Comparison of ENCODE assay signal across 26 mouse cellular contexts in the genomic region with DNA sequence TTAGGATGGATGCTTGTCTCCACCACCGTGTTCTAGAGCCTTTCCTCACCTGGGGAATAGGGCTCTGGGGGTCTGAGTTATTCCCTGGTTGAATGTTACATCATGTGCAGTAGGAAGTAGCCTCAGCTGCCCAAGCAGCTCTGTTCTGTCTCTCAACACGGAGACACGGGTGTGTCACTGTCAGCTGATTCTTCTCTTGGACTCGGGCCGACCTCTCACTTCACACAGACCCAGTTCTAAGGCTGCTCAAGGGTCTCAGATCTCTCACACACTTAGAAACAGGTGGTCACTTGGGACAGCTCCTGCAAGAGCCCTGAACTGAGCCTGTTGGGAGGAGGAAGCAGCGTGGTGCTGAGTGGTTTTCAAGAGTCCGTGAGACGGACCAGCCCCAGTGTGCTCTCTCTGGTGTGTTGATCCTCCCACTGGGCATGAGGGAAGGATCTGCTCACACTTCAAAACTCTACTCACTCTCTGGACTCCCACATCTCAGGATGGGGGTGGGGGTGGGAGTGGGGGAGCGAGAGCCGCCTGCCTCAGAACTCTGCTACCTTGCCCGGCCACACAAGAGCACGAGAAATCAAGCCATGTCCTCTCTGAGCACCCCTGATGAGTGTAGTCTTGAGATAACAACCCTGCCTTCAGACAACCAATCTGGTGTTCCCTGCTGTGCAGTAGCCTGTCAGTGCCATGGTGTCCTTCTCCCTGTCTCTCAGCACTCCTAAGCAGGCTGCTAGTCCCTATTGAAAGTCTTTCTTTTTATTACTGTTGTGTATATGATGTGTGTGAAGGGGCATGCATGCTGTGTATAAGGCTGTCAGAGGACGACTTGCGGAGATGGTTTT. TPM values are rescaled to one million over a fixed set of nuclear protein-coding genes. Genes with fewer than 3 reads are reported as not detected.
DNase-seq lines count a peak whose midpoint lies in the region; ATAC-seq and TF ChIP-seq lines count a peak whose summit lies in the region.
"Had no signal": no experiment of that assay in that cellular context is flagged by ENCODE, and none has a peak within 500 bp of the region (broad histone marks: within the 10 kb centered on the region; RNA-seq: fewer than 3 reads in every experiment).

No protein-coding gene starts in this region.

- no peaks in the 10 kb centered on the region for H3K27me3 ChIP-seq in intestine, embryonic 15.5 days (replicated peaks)
- H3K27me3 ChIP-seq in intestine, postnatal 0 days (replicated peaks; ENCODE audit: control insufficient read depth, insufficient read depth, low read length), result no peaks in the 10 kb centered on the region
- no peaks in the 10 kb centered on the region for H3K27me3 ChIP-seq in lung, embryonic 15.5 days
- H3K27me3 ChIP-seq in MEL (ENCODE audit: control insufficient read depth in 1 of 2, insufficient read depth in 2 of 2, low read length in 2 of 2), result no peaks in the 10 kb centered on the region
- H3K27me3 ChIP-seq in limb, embryonic 10.5 days (ENCODE audit: low read depth, poor library complexity, severe bottlenecking), result 0 out of 2 replicates have a peak, but pooled peaks cover 7% of the 10 kb centered on the region
- H3K27me3 ChIP-seq: embryonic facial prominence, embryonic 12.5 days; forebrain, embryonic 15.5 days; heart, embryonic 15.5 days; Patski had no signal

- no peak overlapping the region for H3K4me3 ChIP-seq in intestine, embryonic 15.5 days (replicated peaks)
- H3K4me3 ChIP-seq in intestine, postnatal 0 days (ENCODE audit: low read depth, low read length), result no peak overlapping the region
- no peak overlapping the region for H3K4me3 ChIP-seq in lung, embryonic 15.5 days
- no peak overlapping the region for H3K4me3 ChIP-seq in MEL (ENCODE audit: control insufficient read depth in 1 of 2, insufficient read depth in 1 of 2, low read depth in 2 of 2, low read length in 2 of 2)
- no peak overlapping the region for H3K4me3 ChIP-seq in limb, embryonic 10.5 days
- H3K4me3 ChIP-seq: embryonic facial prominence, embryonic 12.5 days; forebrain, embryonic 15.5 days; heart, embryonic 10.5 days; heart, embryonic 15.5 days had no signal

- no peak overlapping the region for H3K9ac ChIP-seq in intestine, embryonic 15.5 days
- no peak overlapping the region for H3K9ac ChIP-seq in intestine, postnatal 0 days (ENCODE audit: low read depth, low read length)
- no peak overlapping the region for H3K9ac ChIP-seq in lung, embryonic 15.5 days
- no peak overlapping the region for H3K9ac ChIP-seq in MEL (ENCODE audit: control insufficient read depth, low read depth, low read length, poor library complexity, severe bottlenecking)
- H3K9ac ChIP-seq: embryonic facial prominence, embryonic 12.5 days; forebrain, embryonic 15.5 days; heart, embryonic 15.5 days had no signal

- no peak for TF ChIP-seq RAD21 in MEL (IDR thresholded peaks at IDR 0.05; ENCODE audit: low read depth, low read length)

- peak; percentile 13; the same call in 1 of the 2 replicates for ATAC-seq in intestine, embryonic 15.5 days
- ATAC-seq in intestine, postnatal 0 days, result no peak
- peak; percentile 55 for ATAC-seq in lung, embryonic 15.5 days (ENCODE audit: borderline replicate concordance, extremely low read depth, low FRiP score, low TSS enrichment)
- ATAC-seq: activated CD4-positive, CD25-positive, alpha-beta regulatory T cell, adult 4 months; forebrain, embryonic 15.5 days; Patski had no signal

- WGBS in intestine, embryonic 15.5 days, result 60% methylated on average over 14 of the region's 14 CpGs
- WGBS in intestine, postnatal 0 days, result 62% methylated on average over 14 of the region's 14 CpGs
- WGBS in lung, embryonic 15.5 days, result 25% methylated on average over 14 of the region's 14 CpGs
- 61% methylated on average over 14 of the region's 14 CpGs for WGBS in limb, embryonic 10.5 days

- no peak for TF ChIP-seq POLR2A in MEL (IDR thresholded peaks at IDR 0.05; ENCODE audit: control insufficient read depth in 1 of 2, insufficient read depth in 1 of 2, low read depth in 1 of 2, low read length in 2 of 2, poor library complexity in 1 of 2)

- no peaks in the 10 kb centered on the region for H3K79me2 ChIP-seq in MEL (ENCODE audit: control insufficient read depth, insufficient read depth, low read length, poor library complexity)

- no peaks in the 10 kb centered on the region for H3K9me3 ChIP-seq in intestine, embryonic 15.5 days
- H3K9me3 ChIP-seq in intestine, postnatal 0 days (ENCODE audit: control insufficient read depth), result no peaks in the 10 kb centered on the region
- H3K9me3 ChIP-seq in lung, embryonic 15.5 days, result no peaks in the 10 kb centered on the region
- H3K9me3 ChIP-seq in MEL (replicated peaks; ENCODE audit: insufficient read depth, low read length), result no peaks in the 10 kb centered on the region
- no peaks in the 10 kb centered on the region for H3K9me3 ChIP-seq in limb, embryonic 10.5 days (replicated peaks)
- H3K9me3 ChIP-seq: embryonic facial prominence, embryonic 12.5 days; forebrain, embryonic 15.5 days; heart, embryonic 10.5 days; heart, embryonic 15.5 days had no signal

- no peaks in the 10 kb centered on the region for H3K36me3 ChIP-seq in intestine, embryonic 15.5 days
- no peaks in the 10 kb centered on the region for H3K36me3 ChIP-seq in intestine, postnatal 0 days (ENCODE audit: control insufficient read depth, insufficient read depth)
- no peaks in the 10 kb centered on the region for H3K36me3 ChIP-seq in lung, embryonic 15.5 days
- H3K36me3 ChIP-seq in MEL (ENCODE audit: control insufficient read depth in 1 of 2, insufficient read depth in 2 of 2, low read length in 2 of 2), result peaks cover 0 to 3% of the 10 kb centered on the region in 2 experiments; a peak in 2 of 4 replicates
- no peaks in the 10 kb centered on the region for H3K36me3 ChIP-seq in limb, embryonic 10.5 days
- H3K36me3 ChIP-seq: embryonic facial prominence, embryonic 12.5 days; forebrain, embryonic 15.5 days; heart, embryonic 10.5 days; heart, embryonic 15.5 days had no signal

- DNase-seq in lung, adult 18-20 months, result no peak
- DNase-seq in MEL (ENCODE audit: low read depth, low spot score), result peak; percentile 45
- peak; percentile 24 for DNase-seq in lung, postnatal 36 days
- DNase-seq in thymus, postnatal 0 days (ENCODE audit: low spot score), result no peak
- no peak for DNase-seq in limb, embryonic 10.5 days (ENCODE audit: low spot score)
- DNase-seq: adrenal gland, postnatal 14 days; cerebellum, adult 11-12 months; cerebellum, adult 9-10 months; cerebellum, postnatal 25 days; gastrocnemius, postnatal 36 days; heart, adult 11 months; heart, postnatal 14 days had no signal

- peaks cover 7% of the 10 kb centered on the region for H3K4me1 ChIP-seq in intestine, embryonic 15.5 days (replicated peaks)
- H3K4me1 ChIP-seq in intestine, postnatal 0 days (replicated peaks; ENCODE audit: control insufficient read depth, insufficient read depth, low read length), result 0 out of 2 replicates have a peak, but pooled peaks cover 3% of the 10 kb centered on the region
- 0 out of 2 replicates have a peak, but pooled peaks cover 6% of the 10 kb centered on the region for H3K4me1 ChIP-seq in lung, embryonic 15.5 days
- peaks cover 0 to 28% of the 10 kb centered on the region in 2 experiments; a peak in 3 of 4 replicates for H3K4me1 ChIP-seq in MEL (ENCODE audit: control insufficient read depth in 1 of 2, insufficient read depth in 2 of 2, low read length in 2 of 2)
- peaks cover 9% of the 10 kb centered on the region; the same call in 1 of the 2 replicates for H3K4me1 ChIP-seq in limb, embryonic 10.5 days
- H3K4me1 ChIP-seq: embryonic facial prominence, embryonic 12.5 days; forebrain, embryonic 15.5 days had no signal

- H3K4me2 ChIP-seq in intestine, embryonic 15.5 days (replicated peaks), result no peak overlapping the region
- H3K4me2 ChIP-seq in intestine, postnatal 0 days (replicated peaks; ENCODE audit: low read depth), result no peak overlapping the region
- no peak overlapping the region; the same call in 1 of the 2 replicates for H3K4me2 ChIP-seq in lung, embryonic 15.5 days
- H3K4me2 ChIP-seq: embryonic facial prominence, embryonic 12.5 days; forebrain, embryonic 15.5 days; heart, embryonic 15.5 days had no signal

- H3K27ac ChIP-seq in intestine, embryonic 15.5 days, result no peak overlapping the region
- no peak overlapping the region for H3K27ac ChIP-seq in intestine, postnatal 0 days (ENCODE audit: low read depth, low read length)
- no peak overlapping the region for H3K27ac ChIP-seq in lung, embryonic 15.5 days
- H3K27ac ChIP-seq in MEL (ENCODE audit: control insufficient read depth, low read depth, low read length), result no peak overlapping the region
- no peak overlapping the region for H3K27ac ChIP-seq in limb, embryonic 10.5 days
- H3K27ac ChIP-seq: embryonic facial prominence, embryonic 12.5 days; forebrain, embryonic 15.5 days; heart, embryonic 10.5 days; heart, embryonic 15.5 days had no signal

- no peak for TF ChIP-seq CTCF in intestine, postnatal 0 days (IDR thresholded peaks at IDR 0.05; ENCODE audit: low read depth)
- no peak for TF ChIP-seq CTCF in MEL (IDR thresholded peaks at IDR 0.05 in 2 of 3, conservative IDR thresholded peaks at IDR 0.05 in 1 of 3; ENCODE audit: control insufficient read depth in 1 of 3, insufficient read depth in 1 of 3, low read depth in 2 of 3, low read length in 3 of 3, poor library complexity in 1 of 3, severe bottlenecking in 1 of 3)

- TF ChIP-seq EP300 in MEL (IDR thresholded peaks at IDR 0.05; ENCODE audit: low read depth in 1 of 2, low read length in 2 of 2), result no peak

RNA-seq across cellular contexts. Expression of a gene that starts 12.3 kb away (rescaled TPM):
- polyA plus RNA-seq in intestine, embryonic 15.5 days (2015; fragmentation: Nextera tagmentation; extraction: Ambion mirVana), result 0.19 and 0.24 TPM in 2 replicates
- polyA plus RNA-seq in intestine, postnatal 0 days (2015; fragmentation: Nextera tagmentation; extraction: Ambion mirVana), result not detected in 2 replicates
- 0.20 and 0.29 TPM in 2 replicates for polyA plus RNA-seq in lung, embryonic 15.5 days (2015; fragmentation: Nextera tagmentation; extraction: Ambion mirVana)
- total RNA-seq in MEL (2012; rRNA removed), result not detected in 2 replicates
- not detected for polyA plus RNA-seq in MEL (2012; ENCODE audit: insufficient read depth in 1 of 2, insufficient read length in 2 of 2, low read depth in 1 of 2, low replicate concordance in 2 of 2, missing spikeins in 1 of 2)
- polyA plus RNA-seq in thymus, postnatal 0 days (2015; fragmentation: Nextera tagmentation; extraction: Ambion mirVana), result 0.54 and 0.55 TPM in 2 replicates
- polyA plus RNA-seq in limb, embryonic 10.5 days (2016; fragmentation: Nextera tagmentation; extraction: Ambion mirVana), result 0.09 and 0.28 TPM in 2 replicates
- total RNA-seq: adrenal gland, adult 18-20 months; adrenal gland, postnatal 14 days; gastrocnemius, adult 8-10 months; gastrocnemius, postnatal 36 days; heart, postnatal 14 days; hematopoietic stem cell, adult 5-6 weeks had no signal
- polyA plus RNA-seq: activated CD4-positive, CD25-positive, alpha-beta regulatory T cell, adult 4 months; C2C12; cortical plate, adult 2 months; heart, embryonic 15.5 days; Patski had no signal

RNA-seq across cellular contexts. Expression of a gene that starts 16.7 kb away (rescaled TPM):
- 18.8 and 20.0 TPM in 2 replicates for polyA plus RNA-seq in intestine, embryonic 15.5 days (2015; fragmentation: Nextera tagmentation; extraction: Ambion mirVana)
- 16.9 and 18.4 TPM in 2 replicates for polyA plus RNA-seq in intestine, postnatal 0 days (2015; fragmentation: Nextera tagmentation; extraction: Ambion mirVana)
- polyA plus RNA-seq in lung, embryonic 15.5 days (2015; fragmentation: Nextera tagmentation; extraction: Ambion mirVana), result 22.1 and 22.6 TPM in 2 replicates
- 17.4 and 17.8 TPM in 2 replicates for total RNA-seq in MEL (2012; rRNA removed)
- 10 to 100 TPM in 1 of 2 experiments, not detected in 1; 23.2 TPM for polyA plus RNA-seq in MEL (2012; ENCODE audit: insufficient read depth in 1 of 2, insufficient read length in 2 of 2, low read depth in 1 of 2, low replicate concordance in 2 of 2, missing spikeins in 1 of 2)
- 15.2 and 19.5 TPM in 2 replicates for polyA plus RNA-seq in thymus, postnatal 0 days (2015; fragmentation: Nextera tagmentation; extraction: Ambion mirVana)
- polyA plus RNA-seq in limb, embryonic 10.5 days (2016; fragmentation: Nextera tagmentation; extraction: Ambion mirVana), result 17.0 and 19.2 TPM in 2 replicates

Comparison
In these comparisons a context has a peak if more than half of its experiments do, and no peak if none do; other contexts are left out.
1. DNase-seq: peak in MEL (single experiment) and lung, postnatal 36 days (single experiment); none in lung, adult 18-20 months (0 of 2), thymus, postnatal 0 days (single experiment) and limb, embryonic 10.5 days (single experiment).